Mouse (Mus musculus) limb, embryonic 14.5 days (tissue): Measurements from ENCODE around the gene Tcf15. TPM values are rescaled to one million over a fixed set of nuclear protein-coding genes. Genes with fewer than 3 reads are reported as not detected.

Experiments used
- ATAC-seq: fragments of 200-750 bp; cut with Nextera tagmentation; 2 replicates; pipeline ENCODE4 v1.8.0; 2017; ENCODE audit warnings: low read depth, moderate number of reproducible peaks, moderate TSS enrichment; ENCODE audit not compliant: low FRiP score
- DNase-seq: peaks from one replicate; pipeline ENCODE4 v3.0.0-alpha.2; 2015; ENCODE audit warnings: low spot score
- H3K27ac ChIP-seq: fragments of 300-500 bp; sonication (generic); replicated peaks from 2 replicates; pipeline ENCODE4 v1.5.1; 2014; ENCODE audit warnings: low read depth, mild to moderate bottlenecking, low read length, moderate library complexity, mixed read lengths
- H3K27me3 ChIP-seq: fragments of 300-500 bp; sonication (generic); 2 replicates; pipeline ENCODE4 v1.6.1; 2014; ENCODE audit warnings: low read length, mixed read lengths; ENCODE audit not compliant: control insufficient read depth, insufficient read depth
- H3K36me3 ChIP-seq: fragments of 300-500 bp; sonication (generic); 2 replicates; pipeline ENCODE4 v1.6.1; 2014; ENCODE audit warnings: mild to moderate bottlenecking, low read length, moderate library complexity, mixed read lengths; ENCODE audit not compliant: control insufficient read depth, insufficient read depth
- H3K4me1 ChIP-seq: fragments of 300-500 bp; sonication (generic); 2 replicates; pipeline ENCODE4 v1.6.1; 2014; ENCODE audit warnings: antibody characterized with exemption, low read length, mixed read lengths; ENCODE audit not compliant: control insufficient read depth, insufficient read depth
- H3K4me2 ChIP-seq: fragments of 300-500 bp; sonication (generic); replicated peaks from 2 replicates; pipeline ENCODE4 v1.6.1; 2014; ENCODE audit warnings: low read depth, mild to moderate bottlenecking, low read length, moderate library complexity; ENCODE audit not compliant: severe bottlenecking
- H3K4me3 ChIP-seq: fragments of 300-500 bp; sonication (generic); replicated peaks from 2 replicates; pipeline ENCODE4 v1.5.1; 2014; ENCODE audit warnings: low read length
- H3K9ac ChIP-seq: fragments of 300-500 bp; sonication (generic); 2 replicates; pipeline ENCODE4 v1.6.1; 2014; ENCODE audit warnings: mild to moderate bottlenecking, low read depth, low read length, moderate library complexity; ENCODE audit not compliant: severe bottlenecking
- H3K9me3 ChIP-seq: fragments of 300-500 bp; sonication (generic); 2 replicates; pipeline ENCODE4 v1.6.1; 2016; ENCODE audit warnings: low read length; ENCODE audit not compliant: control insufficient read depth
- POLR2A ChIP-seq: fragments of 200-500 bp; IDR thresholded peaks from 2 replicates; pipeline ENCODE4 v1.8.0; 2012; ENCODE audit warnings: inconsistent platforms, mild to moderate bottlenecking, moderate library complexity, borderline replicate concordance; ENCODE audit not compliant: insufficient read depth, insufficient read length; ENCODE audit errors: extremely low read depth
- WGBS: fragments of 180-500 bp; shearing (Covaris S2); extraction: QIAGEN DNeasy Blood & Tissue Kit; methylation state at CpG from one replicate; pipeline ENCODE4 v1.1.7; 2014; 5-methylcytosine and 5-hydroxymethylcytosine counted together
- polyA plus RNA-seq, 2 experiments: library from polyadenylated mRNA; depleted of rRNA in 1 of 2; stranded (reverse) in 1 of 2; unstranded in 1 of 2; fragments of >200 nt; fragmentation: Nextera tagmentation in 1 of 2; extraction: Ambion mirVana in 1 of 2; gene quantifications; 2 replicates each; pipeline versions ENCODE4 v1.2.1 to v1.2.3; 2012 to 2014

The Tcf15 gene
- polyA plus RNA-seq, 2 experiments: 9.4 to 11.0 TPM

DNA sequence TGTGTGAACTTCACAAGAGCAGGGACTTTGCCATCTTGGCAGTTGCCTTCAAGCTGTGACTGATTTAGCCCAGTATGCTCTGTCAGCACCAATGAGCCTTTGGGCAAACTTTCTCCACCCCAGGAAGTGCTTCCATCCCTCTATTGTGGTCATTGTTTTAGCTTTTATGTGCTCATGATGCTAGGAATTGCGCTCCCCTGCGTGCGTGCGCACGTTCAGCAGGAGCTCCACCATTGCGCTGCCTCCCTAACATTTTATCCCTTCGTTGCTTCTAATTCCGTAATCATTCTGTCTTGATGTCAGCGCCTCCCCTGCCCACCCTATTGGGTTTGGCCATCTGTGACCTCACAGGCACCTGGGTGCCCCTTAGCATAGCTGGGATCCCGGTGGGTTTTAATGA lies 36.8 kb upstream of the Tcf15 start:
- ATAC-seq (no peak), DNase-seq (no peak)
- peaks cover 5% of the 10 kb centered on the region; the same call in 1 of the 2 replicates for H3K4me1 ChIP-seq
- H3K4me3 ChIP-seq: no peak overlapping the region
- no peak overlapping the region for H3K27ac ChIP-seq
- no peaks in the 10 kb centered on the region for H3K27me3 ChIP-seq
- TF ChIP-seq POLR2A: no peak
- no peak overlapping the region for H3K9ac ChIP-seq
- no peaks in the 10 kb centered on the region; the same call in 1 of the 2 replicates for H3K36me3 ChIP-seq
- 92% methylated on average over 10 of the region's 10 CpGs for WGBS
- H3K4me2 ChIP-seq: no peak overlapping the region
- H3K9me3 ChIP-seq: no peaks in the 10 kb centered on the region

DNA sequence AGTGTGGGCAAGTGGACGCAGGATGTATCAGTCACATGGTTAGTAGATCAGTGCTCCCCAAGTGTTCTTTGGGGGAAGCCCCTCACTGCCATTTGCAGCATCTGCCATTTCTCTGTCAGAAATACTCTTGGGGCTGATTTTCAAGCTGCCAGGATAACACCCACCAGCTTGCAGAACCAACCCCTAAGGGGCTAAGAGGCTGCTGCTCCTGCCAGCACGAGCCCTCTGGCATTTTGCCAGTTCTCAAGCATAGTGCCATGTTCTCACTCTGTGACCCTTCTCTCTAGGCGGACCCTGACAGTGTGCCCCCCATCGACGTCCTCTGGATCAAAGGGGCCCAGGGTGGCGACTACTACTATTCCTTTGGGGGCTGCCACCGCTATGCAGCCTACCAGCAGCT lies 34.7 kb upstream of the Tcf15 start:
- Histone ChIP-seq H3K27me3 (no peaks in the 10 kb centered on the region), H3K27ac (no peak overlapping the region), H3K9ac (no peak overlapping the region), H3K36me3 (no peaks in the 10 kb centered on the region; the same call in 1 of the 2 replicates), H3K4me2 (no peak overlapping the region), H3K4me1 (peaks cover 7% of the 10 kb centered on the region; the same call in 1 of the 2 replicates), H3K9me3 (no peaks in the 10 kb centered on the region), H3K4me3 (no peak overlapping the region)
- no peak for TF ChIP-seq POLR2A
- WGBS: 74% methylated on average over 7 of the region's 7 CpGs
- ATAC-seq (no peak), DNase-seq (no peak)

DNA sequence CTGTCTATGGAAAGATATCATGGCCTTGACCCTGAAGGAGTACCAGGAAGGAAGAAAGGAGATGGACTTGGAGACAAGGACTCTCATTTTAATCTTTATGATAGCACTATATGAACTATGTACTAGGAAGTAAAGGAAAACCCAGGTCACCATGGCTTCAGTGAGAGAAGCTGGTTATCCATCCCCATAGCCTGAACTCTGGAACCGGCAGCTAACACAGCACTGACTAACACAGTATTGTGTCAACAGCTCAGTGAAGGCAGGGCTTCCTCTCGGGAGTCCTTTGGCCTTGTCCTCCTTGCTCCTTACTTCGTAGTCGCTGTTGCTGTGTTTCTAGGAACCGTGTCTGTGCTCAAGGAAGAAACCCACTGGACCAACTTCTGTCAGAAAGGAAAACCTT lies 34.0 kb upstream of the Tcf15 start:
- ATAC-seq: no peak
- 79% methylated on average over 5 of the region's 5 CpGs for WGBS
- H3K36me3 ChIP-seq: no peaks in the 10 kb centered on the region; the same call in 1 of the 2 replicates
- no peak overlapping the region for H3K27ac ChIP-seq
- H3K9me3 ChIP-seq: no peaks in the 10 kb centered on the region
- DNase-seq: no peak
- H3K9ac ChIP-seq: no peak overlapping the region
- H3K27me3 ChIP-seq: no peaks in the 10 kb centered on the region
- no peak overlapping the region for H3K4me3 ChIP-seq
- no peak for TF ChIP-seq POLR2A
- H3K4me1 ChIP-seq: peaks cover 9% of the 10 kb centered on the region
- H3K4me2 ChIP-seq: no peak overlapping the region

DNA sequence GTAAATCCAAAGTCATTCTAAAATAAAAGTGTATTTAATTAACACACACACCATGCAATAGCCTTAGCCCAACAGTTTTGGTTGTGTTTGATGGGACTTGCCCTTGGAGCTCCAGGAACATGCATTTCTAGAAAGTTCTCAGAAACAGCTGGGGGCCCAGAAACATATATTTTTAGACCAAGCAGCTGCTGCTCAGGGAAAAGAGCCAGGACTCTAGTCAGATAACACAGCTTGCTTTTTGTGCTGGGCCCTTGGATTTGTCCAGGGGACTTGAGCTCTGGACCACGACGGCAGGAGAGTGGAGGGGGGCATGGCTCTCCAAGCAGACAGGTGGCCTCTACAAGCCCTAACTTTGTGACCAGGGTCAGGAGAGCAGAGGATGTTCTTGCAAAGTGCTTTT lies 32.0 kb upstream of the Tcf15 start:
- Histone ChIP-seq H3K4me2 (no peak overlapping the region), H3K9ac (no peak overlapping the region), H3K36me3 (no peaks in the 10 kb centered on the region; the same call in 1 of the 2 replicates), H3K27ac (no peak overlapping the region), H3K27me3 (no peaks in the 10 kb centered on the region), H3K9me3 (no peaks in the 10 kb centered on the region), H3K4me3 (no peak overlapping the region), H3K4me1 (peaks cover 12% of the 10 kb centered on the region)
- DNase-seq: no peak
- no peak for TF ChIP-seq POLR2A
- no peak for ATAC-seq
- WGBS: 61% methylated on average over 2 of the region's 2 CpGs

DNA sequence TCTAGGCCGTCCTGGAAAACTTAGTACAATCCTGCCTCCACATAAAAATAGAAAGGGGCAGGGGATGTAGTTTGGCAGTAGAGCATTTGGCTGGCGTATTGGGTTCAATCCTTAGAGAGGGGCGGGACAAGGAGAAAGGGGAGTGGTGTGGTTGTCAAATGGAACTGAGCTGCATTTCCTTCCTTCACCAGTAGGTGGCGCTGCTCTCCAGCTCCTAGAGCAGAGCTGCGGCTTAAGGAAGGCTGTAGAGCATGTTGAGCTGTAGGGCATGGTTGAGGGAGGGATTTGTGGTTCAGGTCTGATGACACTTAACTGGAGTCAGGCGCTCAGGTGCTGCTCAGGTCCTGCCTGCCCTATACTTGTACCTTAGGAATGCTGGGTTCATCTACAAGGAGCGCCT lies 31.4 kb upstream of the Tcf15 start:
- H3K36me3 ChIP-seq: no peaks in the 10 kb centered on the region; the same call in 1 of the 2 replicates
- H3K4me2 ChIP-seq: no peak overlapping the region
- DNase-seq (peak; percentile 95), ATAC-seq (peak; percentile 77)
- peaks cover 12% of the 10 kb centered on the region for H3K4me1 ChIP-seq
- H3K9me3 ChIP-seq: no peaks in the 10 kb centered on the region
- H3K4me3 ChIP-seq: no peak overlapping the region
- no peaks in the 10 kb centered on the region for H3K27me3 ChIP-seq
- H3K9ac ChIP-seq: no peak overlapping the region
- H3K27ac ChIP-seq: no peak overlapping the region
- 7% methylated on average over 7 of the region's 7 CpGs for WGBS
- no peak for TF ChIP-seq POLR2A

DNA sequence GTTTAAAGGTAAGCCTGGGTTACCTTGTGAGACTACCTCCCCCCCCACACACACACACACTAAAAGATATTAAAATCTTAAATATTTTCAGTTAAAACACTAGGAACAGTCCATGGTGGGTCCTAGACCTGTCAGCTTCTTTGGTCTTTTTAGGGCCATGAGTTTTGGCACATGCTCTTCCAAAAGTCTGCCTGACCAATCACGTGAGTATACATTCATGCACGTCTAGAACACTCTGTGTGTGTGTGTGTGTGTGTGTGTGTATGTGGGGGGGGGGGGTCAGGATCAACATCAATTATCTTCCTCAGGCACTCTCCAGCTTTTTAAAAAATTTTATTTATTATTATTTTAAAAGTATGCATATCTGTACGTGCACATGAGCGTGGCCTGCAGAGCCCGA lies 30.9 kb upstream of the Tcf15 start:
- TF ChIP-seq POLR2A: no peak
- DNase-seq: no peak

More for the DNA sequence above, 30.9 kb upstream of the Tcf15 start:
- Histone ChIP-seq H3K27me3 (no peaks in the 10 kb centered on the region), H3K27ac (no peak overlapping the region), H3K9me3 (no peaks in the 10 kb centered on the region), H3K9ac (no peak overlapping the region), H3K4me2 (no peak overlapping the region), H3K4me3 (no peak overlapping the region), H3K4me1 (peaks cover 12% of the 10 kb centered on the region), H3K36me3 (no peaks in the 10 kb centered on the region; the same call in 1 of the 2 replicates)
- 80% methylated on average over 5 of the region's 5 CpGs for WGBS
- ATAC-seq: no peak
